Mouse (Mus musculus) B cell, adult (primary cell): Measurements from ENCODE around the gene Mkrn2os. TPM values are rescaled to one million over a fixed set of nuclear protein-coding genes. Genes with fewer than 3 reads are reported as not detected.

Experiments
- total RNA-seq: library from RNA; stranded (reverse); gene quantifications from 4 replicates; pipeline ENCODE4 v1.2.4, GENCODE M21; 2023; ENCODE audit not compliant: inconsistent age

The Mkrn2os gene
- total RNA-seq: not detected in 4 replicates

GRCm38 (mm10) chr6:115592458-115592857, at the start of gene Mkrn2os:
Mkrn2os (minus strand) TSS chr6:115592576.

GRCm38 (mm10) chr6:115601715-115602523, 9.5 kb upstream of the Mkrn2os start, which contains the start of gene Mkrn2:
Mkrn2 (plus strand) TSS chr6:115601902.

GRCm38 (mm10) chr6:115544442-115544970, 47.9 kb downstream of the Mkrn2os start, which contains the start of gene Tsen2:
Tsen2 (plus strand) TSS chr6:115544664.

Other genes starting within 250 kb of the Mkrn2os start
- gene Pparg, start 231.6 kb downstream of the Mkrn2os start, total RNA-seq: 0.61 to 1.1 TPM in 2 of 4 replicates, not detected in the others
- gene Tsen2, start 47.9 kb downstream of the Mkrn2os start, total RNA-seq: 6.3 to 11.2 TPM (median 9.2 TPM) in 4 replicates
- gene Mkrn2, start 9.3 kb upstream of the Mkrn2os start, total RNA-seq: 28.9 to 34.0 TPM (median 31.4 TPM) in 4 replicates
- gene Raf1, start 84.1 kb upstream of the Mkrn2os start, total RNA-seq: 136 to 154 TPM (median 147 TPM) in 4 replicates
- gene Tmem40, start 169.8 kb upstream of the Mkrn2os start, total RNA-seq: not detected in 4 replicates
- gene Cand2, start 182.0 kb upstream of the Mkrn2os start, total RNA-seq: 4.3 to 5.4 TPM (median 5.0 TPM) in 4 replicates
- gene Rpl32, start 216.2 kb upstream of the Mkrn2os start, total RNA-seq: 2,501 to 2,678 TPM (median 2,550 TPM) in 4 replicates
- 0.35 to 0.36 TPM in 2 of 4 replicates, not detected in the others for gene Efcab12, start 245.8 kb upstream of the Mkrn2os start, total RNA-seq